Mouse (Mus musculus): ENCODE measurements at regions not wholly inside any gene's neighbourhood (a gene's known extent, or its start where the extent isn't known, plus 50 kb on each side); places are given as distances from the start of the nearest gene placed in this dataset.

GRCm38 (mm10) chr14:54092444-54092843 lies 161.5 kb downstream of the Dad1 start:
- H3K27ac ChIP-seq (ENCODE audit: insufficient read depth, low read length) = no peak overlapping the region
- no peaks in the 10 kb centered on the region for H3K4me1 ChIP-seq (ENCODE audit: control insufficient read depth, insufficient read depth, low read length)
- TF ChIP-seq CTCF (IDR thresholded peaks at IDR 0.05; ENCODE audit: extremely low read depth, insufficient read depth, low read length) (no peak), POLR2A (IDR thresholded peaks at IDR 0.05; ENCODE audit: extremely low read depth, insufficient read depth, low read length) (no peak)
- no peak overlapping the region for H3K4me3 ChIP-seq (ENCODE audit: insufficient read depth, low read length)

GRCm38 (mm10) chr14:54086660-54087059 lies 167.2 kb downstream of the Dad1 start:
- TF ChIP-seq CTCF (IDR thresholded peaks at IDR 0.05; ENCODE audit: extremely low read depth, insufficient read depth, low read length) (no peak), POLR2A (IDR thresholded peaks at IDR 0.05; ENCODE audit: extremely low read depth, insufficient read depth, low read length) (no peak)
- Histone ChIP-seq H3K27ac (ENCODE audit: insufficient read depth, low read length) (no peak overlapping the region), H3K4me3 (ENCODE audit: insufficient read depth, low read length) (no peak overlapping the region), H3K4me1 (ENCODE audit: control insufficient read depth, insufficient read depth, low read length) (peaks cover 2% of the 10 kb centered on the region; the same call in 1 of the 2 replicates)

DNA sequence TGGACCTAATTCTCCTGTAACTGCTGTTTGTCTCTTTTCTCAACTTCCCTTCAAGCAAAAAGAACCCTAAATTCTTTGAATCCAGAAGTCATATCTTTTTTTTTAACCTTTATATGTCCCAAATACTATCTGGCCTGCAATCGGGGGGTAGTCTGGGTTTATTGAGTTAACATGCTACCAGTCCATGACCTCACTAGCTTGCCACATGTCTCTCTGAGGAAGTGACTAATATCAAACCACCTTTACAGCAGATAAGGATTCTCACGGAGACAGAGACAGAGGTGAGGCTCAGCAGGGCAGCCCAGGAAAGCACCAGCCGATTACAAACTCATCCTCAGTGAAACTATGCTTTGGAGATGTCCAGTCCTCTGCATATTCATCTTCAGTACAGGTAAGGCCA lies 179.2 kb downstream of the Dad1 start:
- no peak overlapping the region for H3K27ac ChIP-seq (ENCODE audit: insufficient read depth, low read length)
- no peaks in the 10 kb centered on the region for H3K4me1 ChIP-seq (ENCODE audit: control insufficient read depth, insufficient read depth, low read length)
- H3K4me3 ChIP-seq (ENCODE audit: insufficient read depth, low read length) = no peak overlapping the region
- TF ChIP-seq CTCF (IDR thresholded peaks at IDR 0.05; ENCODE audit: extremely low read depth, insufficient read depth, low read length) = no peak
- TF ChIP-seq POLR2A (IDR thresholded peaks at IDR 0.05; ENCODE audit: extremely low read depth, insufficient read depth, low read length) = no peak

- Histone ChIP-seq H3K27ac (ENCODE audit: insufficient read depth, low read length) (no peak overlapping the region), H3K4me1 (ENCODE audit: control insufficient read depth, insufficient read depth, low read length) (no peaks in the 10 kb centered on the region), H3K4me3 (ENCODE audit: insufficient read depth, low read length) (no peak overlapping the region)
- no peak for TF ChIP-seq CTCF (IDR thresholded peaks at IDR 0.05; ENCODE audit: extremely low read depth, insufficient read depth, low read length)
- no peak for TF ChIP-seq POLR2A (IDR thresholded peaks at IDR 0.05; ENCODE audit: extremely low read depth, insufficient read depth, low read length)
These were observed 181.5 kb downstream of the Dad1 start for GRCm38 (mm10) chr14:54072283-54072912.

GRCm38 (mm10) chr14:54070240-54070639 lies 183.7 kb downstream of the Dad1 start:
- H3K4me3 ChIP-seq (ENCODE audit: insufficient read depth, low read length) = no peak overlapping the region
- H3K4me1 ChIP-seq (ENCODE audit: control insufficient read depth, insufficient read depth, low read length) = no peaks in the 10 kb centered on the region; the same call in 1 of the 2 replicates
- TF ChIP-seq CTCF (IDR thresholded peaks at IDR 0.05; ENCODE audit: extremely low read depth, insufficient read depth, low read length) (no peak), POLR2A (IDR thresholded peaks at IDR 0.05; ENCODE audit: extremely low read depth, insufficient read depth, low read length) (no peak)
- H3K27ac ChIP-seq (ENCODE audit: insufficient read depth, low read length) = no peak overlapping the region

- Histone ChIP-seq H3K4me1 (ENCODE audit: control insufficient read depth, insufficient read depth, low read length) (no peaks in the 10 kb centered on the region; the same call in 1 of the 2 replicates), H3K27ac (ENCODE audit: insufficient read depth, low read length) (no peak overlapping the region), H3K4me3 (ENCODE audit: insufficient read depth, low read length) (no peak overlapping the region)
- TF ChIP-seq POLR2A (IDR thresholded peaks at IDR 0.05; ENCODE audit: extremely low read depth, insufficient read depth, low read length) = no peak
- no peak for TF ChIP-seq CTCF (IDR thresholded peaks at IDR 0.05; ENCODE audit: extremely low read depth, insufficient read depth, low read length)
These were observed 185.2 kb downstream of the Dad1 start for GRCm38 (mm10) chr14:54068684-54069083.

GRCm38 (mm10) chr14:54065466-54065865 lies 188.4 kb downstream of the Dad1 start:
- no peaks in the 10 kb centered on the region; the same call in 1 of the 2 replicates for H3K4me1 ChIP-seq (ENCODE audit: control insufficient read depth, insufficient read depth, low read length)
- H3K4me3 ChIP-seq (ENCODE audit: insufficient read depth, low read length) = no peak overlapping the region
- TF ChIP-seq POLR2A (IDR thresholded peaks at IDR 0.05; ENCODE audit: extremely low read depth, insufficient read depth, low read length) (no peak), CTCF (IDR thresholded peaks at IDR 0.05; ENCODE audit: extremely low read depth, insufficient read depth, low read length) (no peak)
- H3K27ac ChIP-seq (ENCODE audit: insufficient read depth, low read length) = no peak overlapping the region

DNA sequence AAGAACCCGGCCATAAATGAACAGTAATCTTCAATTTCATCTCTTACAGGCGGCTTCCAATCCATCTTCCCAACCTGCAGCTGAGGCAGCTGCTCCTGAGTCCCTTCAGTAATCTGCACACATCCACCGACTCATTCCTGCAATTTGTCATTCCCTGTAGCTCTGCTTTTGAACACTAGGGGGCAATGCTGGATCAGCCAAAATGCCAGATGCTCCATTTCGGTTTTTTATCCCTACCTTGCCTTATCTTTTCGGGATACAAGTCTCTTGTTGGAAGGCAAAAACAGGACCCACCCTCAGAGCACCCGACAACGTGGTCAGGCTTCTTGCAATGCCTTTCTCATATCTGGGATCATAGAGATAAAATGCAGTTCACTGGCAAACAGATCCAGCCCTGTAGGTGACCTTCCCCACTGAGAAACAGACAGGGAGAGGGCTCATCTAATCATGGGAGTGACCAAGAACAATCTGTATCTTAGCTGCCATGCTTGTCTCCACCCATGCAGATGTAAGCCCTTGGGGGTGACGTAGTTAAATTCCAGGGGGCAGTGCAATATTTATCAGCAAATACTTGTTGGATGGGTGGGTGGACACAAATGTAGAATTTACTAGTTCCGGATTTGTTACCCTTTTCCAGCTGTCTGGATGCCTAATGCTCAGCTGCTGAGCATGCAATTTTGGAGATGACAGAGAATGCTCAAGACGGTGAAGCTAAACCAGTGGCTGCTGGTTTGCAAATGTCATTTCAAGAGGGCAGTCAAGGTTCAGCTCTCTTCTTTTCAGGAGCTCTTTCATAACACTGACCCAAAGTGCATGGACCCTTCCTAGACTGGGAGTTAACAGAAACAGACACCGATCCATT lies 189.1 kb downstream of the Dad1 start:
- Histone ChIP-seq H3K4me1 (ENCODE audit: control insufficient read depth, insufficient read depth, low read length) (no peaks in the 10 kb centered on the region; the same call in 1 of the 2 replicates), H3K27ac (ENCODE audit: insufficient read depth, low read length) (no peak overlapping the region), H3K4me3 (ENCODE audit: insufficient read depth, low read length) (no peak overlapping the region)
- TF ChIP-seq CTCF (IDR thresholded peaks at IDR 0.05; ENCODE audit: extremely low read depth, insufficient read depth, low read length) (peak; percentile 93), POLR2A (IDR thresholded peaks at IDR 0.05; ENCODE audit: extremely low read depth, insufficient read depth, low read length) (no peak)

- Histone ChIP-seq H3K4me3 (ENCODE audit: insufficient read depth, low read length) (no peak overlapping the region), H3K4me1 (ENCODE audit: control insufficient read depth, insufficient read depth, low read length) (no peaks in the 10 kb centered on the region; the same call in 1 of the 2 replicates), H3K27ac (ENCODE audit: insufficient read depth, low read length) (no peak overlapping the region)
- TF ChIP-seq CTCF (IDR thresholded peaks at IDR 0.05; ENCODE audit: extremely low read depth, insufficient read depth, low read length) = no peak
- no peak for TF ChIP-seq POLR2A (IDR thresholded peaks at IDR 0.05; ENCODE audit: extremely low read depth, insufficient read depth, low read length)
These were observed 192.3 kb downstream of the Dad1 start for GRCm38 (mm10) chr14:54061570-54061969.
